Mouse (Mus musculus): ENCODE results near the gene Dgkg. TPM values are rescaled to one million over a fixed set of nuclear protein-coding genes. Genes with fewer than 3 reads are reported as not detected.

Gene Dgkg
- polyA plus RNA-seq, 1 experiment from 2014 or later: 0.47 TPM

- no peak for ATAC-seq (ENCODE audit: insufficient number of reproducible peaks, low FRiP score, low TSS enrichment, low read depth)
- 78% methylated on average over 3 of the region's 3 CpGs for WGBS
- H3K4me3 ChIP-seq (replicated peaks): no peak overlapping the region
Measured at GRCm38 (mm10) chr16:22564907-22565272, 92.1 kb downstream of the Dgkg start.

GRCm38 (mm10) chr16:22564259-22564906 lies 92.6 kb downstream of the Dgkg start:
- 0 out of 2 replicates have a peak, but pooled peaks have one; percentile 27 for ATAC-seq (ENCODE audit: insufficient number of reproducible peaks, low FRiP score, low TSS enrichment, low read depth)
- H3K4me2 ChIP-seq (replicated peaks): no peak overlapping the region
- no peaks in the 10 kb centered on the region for H3K36me3 ChIP-seq
- H3K4me1 ChIP-seq: no peaks in the 10 kb centered on the region
- H3K9me3 ChIP-seq (replicated peaks): no peaks in the 10 kb centered on the region
- H3K9ac ChIP-seq: no peak overlapping the region
- WGBS: 59% methylated on average over 14 of the region's 14 CpGs
- no peak overlapping the region for H3K27ac ChIP-seq (replicated peaks)
- H3K4me3 ChIP-seq (replicated peaks): no peak overlapping the region
- H3K27me3 ChIP-seq: no peaks in the 10 kb centered on the region; the same call in 1 of the 2 replicates

More at GRCm38 (mm10) chr16:22564907-22565272, 92.1 kb downstream of the Dgkg start:
- Histone ChIP-seq H3K4me2 (replicated peaks) (no peak overlapping the region), H3K9ac (no peak overlapping the region), H3K4me1 (no peaks in the 10 kb centered on the region), H3K36me3 (no peaks in the 10 kb centered on the region), H3K9me3 (replicated peaks) (no peaks in the 10 kb centered on the region), H3K27me3 (no peaks in the 10 kb centered on the region), H3K27ac (replicated peaks) (no peak overlapping the region)

- Histone ChIP-seq H3K4me1 (no peaks in the 10 kb centered on the region), H3K36me3 (no peaks in the 10 kb centered on the region), H3K4me2 (replicated peaks) (no peak overlapping the region), H3K9me3 (replicated peaks) (no peaks in the 10 kb centered on the region), H3K4me3 (replicated peaks) (no peak overlapping the region), H3K9ac (no peak overlapping the region), H3K27ac (replicated peaks) (no peak overlapping the region), H3K27me3 (no peaks in the 10 kb centered on the region; the same call in 1 of the 2 replicates)
- ATAC-seq (ENCODE audit: insufficient number of reproducible peaks, low FRiP score, low TSS enrichment, low read depth): no peak
Measured at GRCm38 (mm10) chr16:22563594-22563993, 93.4 kb downstream of the Dgkg start.

GRCm38 (mm10) chr16:22554996-22555395 lies 102.0 kb downstream of the Dgkg start:
- 36% methylated on average over 2 of the region's 2 CpGs for WGBS

GRCm38 (mm10) chr16:22552351-22552750 lies 104.7 kb downstream of the Dgkg start:
- Histone ChIP-seq H3K4me1 (peaks cover 12% of the 10 kb centered on the region), H3K9ac (no peak overlapping the region), H3K4me2 (replicated peaks) (no peak overlapping the region), H3K4me3 (replicated peaks) (no peak overlapping the region), H3K9me3 (replicated peaks) (no peaks in the 10 kb centered on the region), H3K27me3 (no peaks in the 10 kb centered on the region), H3K27ac (replicated peaks) (no peak overlapping the region), H3K36me3 (no peaks in the 10 kb centered on the region)
- 52% methylated on average over 9 of the region's 9 CpGs for WGBS
- ATAC-seq (ENCODE audit: insufficient number of reproducible peaks, low FRiP score, low TSS enrichment, low read depth): no peak

More at GRCm38 (mm10) chr16:22554996-22555395, 102.0 kb downstream of the Dgkg start:
- no peak overlapping the region for H3K4me2 ChIP-seq (replicated peaks)
- no peaks in the 10 kb centered on the region for H3K4me1 ChIP-seq
- ATAC-seq (ENCODE audit: insufficient number of reproducible peaks, low FRiP score, low TSS enrichment, low read depth): no peak
- H3K27me3 ChIP-seq: no peaks in the 10 kb centered on the region; the same call in 1 of the 2 replicates
- no peak overlapping the region for H3K27ac ChIP-seq (replicated peaks)
- H3K9me3 ChIP-seq (replicated peaks): no peaks in the 10 kb centered on the region
- no peaks in the 10 kb centered on the region for H3K36me3 ChIP-seq
- no peak overlapping the region for H3K4me3 ChIP-seq (replicated peaks)
- H3K9ac ChIP-seq: no peak overlapping the region

- Histone ChIP-seq H3K36me3 (no peaks in the 10 kb centered on the region), H3K9ac (no peak overlapping the region), H3K4me1 (peaks cover 12% of the 10 kb centered on the region), H3K27ac (replicated peaks) (no peak overlapping the region), H3K27me3 (no peaks in the 10 kb centered on the region), H3K4me2 (replicated peaks) (no peak overlapping the region), H3K4me3 (replicated peaks) (no peak overlapping the region), H3K9me3 (replicated peaks) (no peaks in the 10 kb centered on the region)
- WGBS: 26% methylated on average over 11 of the region's 11 CpGs
- no peak for ATAC-seq (ENCODE audit: insufficient number of reproducible peaks, low FRiP score, low TSS enrichment, low read depth)
Measured at GRCm38 (mm10) chr16:22551231-22552000, 105.6 kb downstream of the Dgkg start.

GRCm38 (mm10) chr16:22549346-22549745 lies 107.7 kb downstream of the Dgkg start:
- H3K27me3 ChIP-seq: no peaks in the 10 kb centered on the region
- no peak overlapping the region for H3K9ac ChIP-seq
- H3K9me3 ChIP-seq (replicated peaks): no peaks in the 10 kb centered on the region
- no peak overlapping the region for H3K4me2 ChIP-seq (replicated peaks)
- 82% methylated on average over 5 of the region's 5 CpGs for WGBS
- H3K36me3 ChIP-seq: no peaks in the 10 kb centered on the region
- peaks cover 23% of the 10 kb centered on the region for H3K4me1 ChIP-seq
- ATAC-seq (ENCODE audit: insufficient number of reproducible peaks, low FRiP score, low TSS enrichment, low read depth): no peak
- no peak overlapping the region for H3K27ac ChIP-seq (replicated peaks)
- H3K4me3 ChIP-seq (replicated peaks): no peak overlapping the region

GRCm38 (mm10) chr16:22548167-22549080 lies 108.6 kb downstream of the Dgkg start:
- no peaks in the 10 kb centered on the region for H3K9me3 ChIP-seq (replicated peaks)
- H3K4me3 ChIP-seq (replicated peaks): peak overlapping the region; percentile 44
- H3K27ac ChIP-seq (replicated peaks): peak overlapping the region; percentile 39; the same call in 1 of the 2 replicates
- no peaks in the 10 kb centered on the region for H3K36me3 ChIP-seq
- peaks cover 23% of the 10 kb centered on the region for H3K4me1 ChIP-seq
- 8% methylated on average over 26 of the region's 26 CpGs for WGBS
- ATAC-seq (ENCODE audit: insufficient number of reproducible peaks, low FRiP score, low TSS enrichment, low read depth): peak; percentile 63; the same call in 1 of the 2 replicates
- peak overlapping the region; percentile 83 for H3K4me2 ChIP-seq (replicated peaks)
- no peaks in the 10 kb centered on the region for H3K27me3 ChIP-seq
- peak overlapping the region; percentile 18; the same call in 1 of the 2 replicates for H3K9ac ChIP-seq

- no peak for ATAC-seq (ENCODE audit: insufficient number of reproducible peaks, low FRiP score, low TSS enrichment, low read depth)
- H3K9me3 ChIP-seq (replicated peaks): no peaks in the 10 kb centered on the region
- peaks cover 23% of the 10 kb centered on the region for H3K4me1 ChIP-seq
- WGBS: 53% methylated on average over 10 of the region's 10 CpGs
- H3K27ac ChIP-seq (replicated peaks): no peak overlapping the region
- peak overlapping the region; percentile 83 for H3K4me2 ChIP-seq (replicated peaks)
- peak overlapping the region; percentile 44 for H3K4me3 ChIP-seq (replicated peaks)
- no peaks in the 10 kb centered on the region for H3K36me3 ChIP-seq
- H3K9ac ChIP-seq: no peak overlapping the region
- no peaks in the 10 kb centered on the region for H3K27me3 ChIP-seq
Measured at GRCm38 (mm10) chr16:22547741-22548140, 109.3 kb downstream of the Dgkg start.

GRCm38 (mm10) chr16:22545799-22546198 lies 111.2 kb downstream of the Dgkg start:
- no peaks in the 10 kb centered on the region for H3K36me3 ChIP-seq
- no peak overlapping the region for H3K4me2 ChIP-seq (replicated peaks)
- no peak overlapping the region for H3K4me3 ChIP-seq (replicated peaks)
- H3K9ac ChIP-seq: no peak overlapping the region
- peaks cover 23% of the 10 kb centered on the region for H3K4me1 ChIP-seq
- no peaks in the 10 kb centered on the region for H3K9me3 ChIP-seq (replicated peaks)
- no peak overlapping the region for H3K27ac ChIP-seq (replicated peaks)
- WGBS: 59% methylated on average over 8 of the region's 8 CpGs
- H3K27me3 ChIP-seq: no peaks in the 10 kb centered on the region
- ATAC-seq (ENCODE audit: insufficient number of reproducible peaks, low FRiP score, low TSS enrichment, low read depth): no peak

Measured in embryonic facial prominence, embryonic 15.5 days (tissue).